Mouse (Mus musculus): Measurements from ENCODE around the gene Cd8a.
"Not testable (repeated sequence)": the region's sequence is repeated elsewhere in the genome, so short reads cannot be mapped to it uniquely, and the experiment has no call there.

Gene Cd8a

GRCm38 (mm10) chr6:71373249-71373775 is at the start of gene Cd8a:
TSS of gene Cd8a (plus strand) at chr6:71373427.
- no peak for DNase-seq (ENCODE audit: low spot score)

- no peak for DNase-seq (ENCODE audit: low spot score)
Measured at GRCm38 (mm10) chr6:71324816-71325215, 48.4 kb upstream of the Cd8a start.

- no peak for DNase-seq (ENCODE audit: low spot score)
Measured at GRCm38 (mm10) chr6:71329881-71330280, 43.3 kb upstream of the Cd8a start.

- DNase-seq (ENCODE audit: low spot score), result no peak
Measured at GRCm38 (mm10) chr6:71330486-71330885, 42.7 kb upstream of the Cd8a start.

- not testable (repeated sequence) for DNase-seq (ENCODE audit: low spot score)
Measured at GRCm38 (mm10) chr6:71331491-71331890, 41.7 kb upstream of the Cd8a start.

GRCm38 (mm10) chr6:71332236-71332965 is 40.8 kb upstream of the Cd8a start:
- no peak for DNase-seq (ENCODE audit: low spot score)

- no peak for DNase-seq (ENCODE audit: low spot score)
Measured at GRCm38 (mm10) chr6:71333031-71333430, 40.2 kb upstream of the Cd8a start.

GRCm38 (mm10) chr6:71333578-71334273 is 39.5 kb upstream of the Cd8a start:
- DNase-seq (ENCODE audit: low spot score), result no peak

GRCm38 (mm10) chr6:71337666-71338065 is 35.6 kb upstream of the Cd8a start:
- DNase-seq (ENCODE audit: low spot score), result no peak

- DNase-seq (ENCODE audit: low spot score), result no peak
Measured at GRCm38 (mm10) chr6:71338941-71339340, 34.3 kb upstream of the Cd8a start.

GRCm38 (mm10) chr6:71339351-71339750 is 33.9 kb upstream of the Cd8a start:
- no peak for DNase-seq (ENCODE audit: low spot score)

- DNase-seq (ENCODE audit: low spot score), result no peak
Measured at GRCm38 (mm10) chr6:71341179-71341578, 32.0 kb upstream of the Cd8a start.

GRCm38 (mm10) chr6:71348006-71348405 is 25.2 kb upstream of the Cd8a start:
- DNase-seq (ENCODE audit: low spot score), result no peak

- DNase-seq (ENCODE audit: low spot score), result no peak
Measured at GRCm38 (mm10) chr6:71351201-71351600, 22.0 kb upstream of the Cd8a start.

GRCm38 (mm10) chr6:71352201-71352600 is 21.0 kb upstream of the Cd8a start:
- no peak for DNase-seq (ENCODE audit: low spot score)

- no peak for DNase-seq (ENCODE audit: low spot score)
Measured at GRCm38 (mm10) chr6:71352866-71353427, 20.3 kb upstream of the Cd8a start.

- no peak for DNase-seq (ENCODE audit: low spot score)
Measured at GRCm38 (mm10) chr6:71353722-71354121, 19.5 kb upstream of the Cd8a start.

GRCm38 (mm10) chr6:71357493-71357892 is 15.7 kb upstream of the Cd8a start:
- no peak for DNase-seq (ENCODE audit: low spot score)

- no peak for DNase-seq (ENCODE audit: low spot score)
Measured at GRCm38 (mm10) chr6:71360221-71360620, 13.0 kb upstream of the Cd8a start.

- DNase-seq (ENCODE audit: low spot score), result no peak
Measured at GRCm38 (mm10) chr6:71360751-71361150, 12.5 kb upstream of the Cd8a start.

GRCm38 (mm10) chr6:71361156-71361670 is 12.0 kb upstream of the Cd8a start:
- no peak for DNase-seq (ENCODE audit: low spot score)

- no peak for DNase-seq (ENCODE audit: low spot score)
Measured at GRCm38 (mm10) chr6:71363995-71364394, 9.2 kb upstream of the Cd8a start.

- no peak for DNase-seq (ENCODE audit: low spot score)
Measured at GRCm38 (mm10) chr6:71369416-71369815, 3.8 kb upstream of the Cd8a start.

Data from urinary bladder, postnatal 25 days (tissue).